Mouse (Mus musculus) layer of hippocampus, adult 8-10 months (tissue): ENCODE measurements at regions not wholly inside any gene's neighbourhood (a gene's known extent, or its start where the extent isn't known, plus 50 kb on each side); places are given as distances from the start of the nearest gene placed in this dataset.
"Not testable (repeated sequence)": the region's sequence is repeated elsewhere in the genome, so short reads cannot be mapped to it uniquely, and the experiment has no call there.

ENCODE experiments used
- DNase-seq, 2 experiments: peaks; one replicate each; pipeline ENCODE4 v3.0.0; 2022; ENCODE audit warnings: low spot score in 2 of 2

DNA sequence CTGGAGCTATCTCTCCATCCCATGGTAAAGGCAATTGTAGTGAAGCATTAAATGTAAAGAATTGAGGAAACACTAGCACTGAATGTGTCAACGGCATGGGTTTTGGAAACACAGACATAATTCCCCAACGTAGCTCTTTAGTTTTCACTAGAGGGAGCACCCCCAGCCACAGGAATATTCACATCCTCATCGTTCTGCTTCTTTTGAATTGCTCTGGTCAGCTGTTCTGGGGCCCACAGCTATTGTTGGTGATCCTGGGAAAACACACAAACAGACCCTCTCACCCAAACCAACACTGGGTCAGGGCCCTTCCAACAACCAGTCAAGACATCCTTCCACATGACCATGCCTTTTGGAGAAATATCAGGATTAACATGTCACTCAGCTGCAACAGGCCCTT lies 119.7 kb downstream of the Impg2 start:
- not testable (repeated sequence) for DNase-seq

DNA sequence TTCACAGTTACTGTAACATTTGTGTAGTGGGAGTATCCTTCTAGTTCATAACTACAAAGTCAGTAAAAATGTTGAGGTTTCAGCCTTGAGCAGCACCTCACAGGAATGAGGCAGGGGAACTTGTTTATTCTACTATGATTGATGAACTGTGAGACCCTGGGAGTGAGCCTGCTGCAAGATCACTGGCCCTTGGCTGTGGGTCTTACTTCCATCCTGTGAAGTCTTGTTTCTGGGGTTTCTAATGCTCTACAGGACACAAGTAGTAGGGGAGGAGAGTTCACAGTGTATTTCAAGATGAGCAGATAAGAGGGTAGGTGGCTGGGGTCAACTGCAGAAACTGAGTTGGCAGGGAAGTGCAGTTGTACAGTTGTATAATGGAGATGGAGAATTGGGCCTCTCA lies 128.3 kb upstream of the Abi3bp start:
- no peak for DNase-seq

DNA sequence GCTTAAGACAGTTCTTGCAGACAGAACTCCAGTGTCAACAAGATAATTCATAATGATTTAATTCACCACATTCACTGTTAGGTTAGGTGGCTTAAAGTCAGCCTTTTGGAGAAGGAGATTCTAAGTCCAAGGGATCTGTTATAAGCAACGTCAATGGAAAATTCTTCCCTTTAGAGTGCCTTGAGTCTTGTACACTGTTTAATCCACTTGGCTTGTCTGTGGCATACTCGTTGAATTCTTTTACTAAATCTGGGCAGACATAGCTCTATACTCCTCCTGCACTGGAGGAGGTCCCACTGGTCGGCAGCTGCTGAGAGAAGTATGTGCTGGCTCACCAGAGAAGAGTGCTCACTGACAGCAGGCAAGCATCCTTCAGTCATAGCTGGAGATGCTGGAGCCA lies 124.8 kb upstream of the Abi3bp start:
- no peak for DNase-seq

DNA sequence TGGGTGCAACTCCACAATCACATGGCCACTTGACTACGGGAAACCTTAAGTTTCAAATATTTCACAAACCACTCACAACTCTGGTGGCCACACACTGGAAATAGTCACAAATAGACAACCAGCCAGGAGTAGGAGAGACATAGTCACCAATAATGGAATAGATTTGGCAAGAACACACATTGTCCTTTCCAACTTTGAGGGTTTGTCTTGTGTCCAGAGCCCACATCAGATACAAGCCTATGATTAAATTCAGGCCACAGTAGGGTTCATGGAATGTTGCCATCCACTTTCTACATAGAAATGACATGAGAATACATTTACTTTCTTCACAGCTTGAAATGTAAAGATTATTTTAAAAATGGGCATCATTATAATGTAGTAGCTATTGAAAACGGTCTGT lies 118.6 kb upstream of the Abi3bp start:
- DNase-seq = no peak

DNA sequence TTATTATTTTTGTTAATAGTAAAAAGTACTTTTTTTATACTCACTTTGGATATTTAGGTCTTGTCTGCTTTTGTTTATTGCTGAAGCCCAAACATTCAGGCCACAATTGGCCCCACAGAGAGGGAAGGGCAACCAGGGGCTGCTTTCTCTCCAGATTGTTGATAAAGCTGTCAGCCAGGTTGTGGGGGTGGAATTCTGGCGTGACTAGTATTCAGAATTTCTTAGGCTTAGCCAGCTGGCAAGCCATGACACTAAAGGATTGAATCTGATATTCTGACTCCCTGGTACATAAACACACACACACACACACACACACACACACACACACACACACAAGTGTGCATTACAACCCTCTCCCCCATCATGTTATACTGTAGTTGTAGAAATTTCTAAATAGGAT lies 116.7 kb upstream of the Abi3bp start:
- DNase-seq = peak in 1 of 2 experiments; percentile 5

DNA sequence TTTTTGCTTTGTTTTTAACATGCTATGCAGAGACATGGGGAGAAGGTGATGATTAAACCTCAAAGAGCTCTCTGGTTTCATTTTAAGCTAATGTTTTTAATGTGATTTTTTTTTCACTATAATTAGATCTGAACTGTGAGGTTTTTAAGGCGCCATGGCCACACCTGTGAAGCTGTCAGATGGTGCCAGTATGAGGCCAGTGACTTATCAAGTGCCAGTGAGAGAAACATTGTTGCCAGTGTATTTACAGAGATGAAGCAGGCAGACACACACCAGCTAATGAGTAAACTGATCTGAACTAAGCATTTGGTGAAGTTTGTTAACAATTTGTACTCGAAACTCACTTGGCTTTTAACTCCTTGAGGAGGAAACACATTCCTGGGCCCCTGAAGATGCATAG lies 99.3 kb upstream of the Abi3bp start:
- no peak for DNase-seq

DNA sequence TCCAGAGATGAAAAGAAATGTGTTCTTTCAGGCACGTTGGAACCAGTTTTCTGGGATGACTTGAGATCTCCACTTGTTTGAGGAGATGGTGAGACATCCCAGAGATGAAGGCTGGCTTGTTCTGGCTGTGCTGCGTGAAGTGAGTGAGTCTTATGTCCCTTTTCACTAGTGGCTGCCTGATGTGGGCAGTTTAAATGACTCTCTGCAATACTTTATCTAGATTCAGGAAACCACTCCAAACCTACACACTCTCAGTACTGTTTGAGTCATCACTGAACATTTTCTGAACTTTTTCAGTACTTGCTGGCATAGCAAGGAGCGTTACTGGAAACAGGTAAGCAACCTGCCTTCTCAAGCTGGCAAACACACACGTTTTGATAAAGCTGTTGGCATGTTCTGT lies 97.0 kb upstream of the Abi3bp start:
- DNase-seq = no peak

DNA sequence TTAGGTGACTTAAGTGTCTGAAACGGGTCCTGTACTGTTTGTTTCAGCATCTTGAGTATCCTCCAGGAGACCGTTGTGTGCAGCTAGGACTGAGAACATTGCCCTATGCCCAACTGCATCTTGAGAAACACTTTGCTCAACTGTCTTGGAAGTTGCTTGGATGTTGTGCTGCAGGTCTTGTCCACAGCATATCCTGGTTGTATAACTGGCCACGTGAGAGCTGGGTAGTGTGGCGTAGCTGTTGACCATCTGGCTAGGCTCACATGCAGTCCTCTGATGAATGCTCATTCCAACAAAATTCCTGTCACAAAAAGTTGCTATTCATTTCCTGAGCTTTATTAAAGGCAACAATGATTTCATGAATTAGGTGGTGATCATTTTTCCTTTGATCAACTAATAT lies 91.1 kb upstream of the Abi3bp start:
- no peak for DNase-seq

DNA sequence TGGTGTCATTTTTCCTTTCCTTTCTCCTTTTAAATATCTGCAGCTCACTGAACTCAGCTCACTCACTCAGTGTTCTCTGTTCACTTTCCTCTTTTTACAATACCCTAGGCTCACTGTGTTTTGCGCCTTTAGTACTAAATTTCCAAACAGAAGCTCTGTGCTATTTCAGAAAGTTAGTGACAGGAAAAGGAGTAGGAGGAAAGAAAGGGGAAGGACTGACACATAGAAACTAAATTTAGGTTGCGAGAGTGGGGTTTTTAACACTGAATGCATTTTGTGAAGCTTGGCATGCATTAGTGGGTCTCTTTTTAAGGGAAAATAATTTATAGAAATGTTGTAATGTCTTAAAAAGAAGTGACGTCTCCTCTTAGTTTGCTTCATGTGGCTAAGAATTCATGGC lies 84.8 kb upstream of the Abi3bp start:
- no peak for DNase-seq

DNA sequence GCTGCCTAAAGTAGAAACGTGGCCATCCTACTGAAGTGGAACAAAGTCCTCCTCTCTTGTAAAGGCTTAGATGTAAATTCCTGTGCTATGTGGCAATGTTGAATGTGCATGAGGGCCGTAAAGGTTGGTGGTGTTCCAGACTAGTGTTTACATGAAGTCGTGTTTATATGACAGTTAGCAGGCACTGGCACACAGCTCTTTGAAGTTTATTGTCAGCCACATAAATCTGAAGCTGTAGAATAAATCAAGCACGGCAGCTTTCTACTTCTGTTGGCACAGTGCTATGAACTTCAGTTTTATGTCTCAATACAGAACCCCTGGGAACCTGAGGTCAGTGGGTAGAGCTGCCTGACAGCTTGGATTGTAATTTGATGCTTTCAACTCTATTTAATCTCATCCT lies 81.1 kb upstream of the Abi3bp start:
- no peak for DNase-seq

DNA sequence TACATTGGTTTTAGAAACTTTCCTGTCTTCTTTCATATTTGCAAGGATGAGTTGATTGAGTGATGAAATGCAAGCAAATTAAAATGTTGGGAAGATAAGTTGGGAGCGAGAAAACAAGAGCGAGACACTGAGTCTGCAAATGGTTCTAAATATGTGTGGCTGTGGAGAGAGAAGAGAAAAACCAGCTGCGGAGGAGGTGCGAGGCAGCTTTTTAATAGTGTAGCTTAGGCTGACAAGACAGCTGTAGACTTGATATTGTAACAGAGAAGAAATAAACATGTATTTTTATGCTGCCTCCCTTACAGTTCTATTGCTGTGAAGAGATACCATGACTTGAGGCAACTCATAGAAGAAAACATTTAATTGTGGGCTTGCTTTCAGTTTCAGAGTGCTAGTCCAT lies 78.1 kb upstream of the Abi3bp start:
- DNase-seq = no peak

DNA sequence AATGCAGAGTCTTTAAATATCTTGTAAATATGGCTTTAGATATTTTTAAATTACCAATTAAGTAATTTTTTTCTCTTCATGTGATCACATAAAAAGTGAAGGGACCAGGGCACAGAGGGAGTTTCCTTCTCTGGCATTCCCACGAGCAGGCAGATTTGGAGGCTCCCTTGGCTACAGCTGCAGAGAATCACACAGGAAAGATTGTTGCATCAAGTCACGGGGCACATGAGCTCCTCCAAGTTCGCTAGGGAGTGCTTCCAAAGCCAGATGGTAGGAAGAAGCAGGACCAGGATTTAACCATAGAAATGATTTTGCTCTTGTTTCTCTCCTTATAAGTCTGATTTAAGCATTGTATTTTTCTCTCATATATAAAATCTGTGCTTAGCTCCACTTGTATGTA lies 53.9 kb upstream of the Abi3bp start:
- peak; percentile 14 to 17 for DNase-seq
